Mouse (Mus musculus) forebrain, postnatal 0 days (tissue): ENCODE measurements at regions not wholly inside any gene's neighbourhood (a gene's known extent, or its start where the extent isn't known, plus 50 kb on each side); places are given as distances from the start of the nearest gene placed in this dataset.

Source experiments
- ATAC-seq: fragments of 200-750 bp; cut with Nextera tagmentation; 2 replicates; pipeline ENCODE4 v1.8.0; 2017; ENCODE audit warnings: mild to moderate bottlenecking, moderate library complexity
- DNase-seq: peaks from one replicate; pipeline ENCODE4 v3.0.0-alpha.2; 2015
- H3K27ac ChIP-seq: fragments of 300-500 bp; sonication (generic); 2 replicates; pipeline ENCODE4 v1.5.1; 2014; ENCODE audit warnings: low read depth, mild to moderate bottlenecking, antibody characterized with exemption, low read length, moderate library complexity, mixed read lengths
- H3K27me3 ChIP-seq: fragments of 300-500 bp; sonication (generic); 2 replicates; pipeline ENCODE4 v1.6.1; 2014; ENCODE audit warnings: mild to moderate bottlenecking, low read length, mixed read lengths; ENCODE audit not compliant: insufficient read depth
- H3K36me3 ChIP-seq: fragments of 300-500 bp; sonication (generic); 2 replicates; pipeline ENCODE4 v1.6.1; 2014; ENCODE audit warnings: mild to moderate bottlenecking, moderate library complexity; ENCODE audit not compliant: insufficient read depth
- H3K4me1 ChIP-seq: fragments of 300-500 bp; sonication (generic); 2 replicates; pipeline ENCODE4 v1.6.1; 2014; ENCODE audit warnings: antibody characterized with exemption; ENCODE audit not compliant: insufficient read depth
- H3K4me2 ChIP-seq: fragments of 300-500 bp; sonication (generic); 2 replicates; pipeline ENCODE4 v1.6.1; 2014; ENCODE audit warnings: low read depth, mild to moderate bottlenecking, moderate library complexity
- H3K4me3 ChIP-seq: fragments of 300-500 bp; sonication (generic); 2 replicates; pipeline ENCODE4 v1.5.1; 2014; ENCODE audit warnings: low read depth, low read length, mixed read lengths
- H3K9ac ChIP-seq: fragments of 300-500 bp; sonication (generic); 2 replicates; pipeline ENCODE4 v1.6.1; 2014; ENCODE audit warnings: mild to moderate bottlenecking
- H3K9me3 ChIP-seq: fragments of 300-500 bp; sonication (generic); 2 replicates; pipeline ENCODE4 v1.6.1; 2016; ENCODE audit warnings: low read length
- CTCF ChIP-seq: sonication (generic); IDR thresholded peaks from 2 replicates; pipeline ENCODE4 v1.5.1; 2016; ENCODE audit warnings: antibody characterized with exemption, control low read depth, low read depth
- WGBS: fragments of 180-500 bp; shearing (Covaris S2); extraction: QIAGEN DNeasy Blood & Tissue Kit; methylation state at CpG from one replicate; pipeline ENCODE4 v1.1.7; 2014; 5-methylcytosine and 5-hydroxymethylcytosine counted together

- H3K4me2 ChIP-seq: no peak overlapping the region
- 55% methylated on average over 2 of the region's 2 CpGs for WGBS
- no peaks in the 10 kb centered on the region for H3K4me1 ChIP-seq
- no peak overlapping the region for H3K9ac ChIP-seq
- no peaks in the 10 kb centered on the region for H3K9me3 ChIP-seq
- TF ChIP-seq CTCF: no peak
- ATAC-seq (no peak), DNase-seq (no peak)
- no peaks in the 10 kb centered on the region for H3K27me3 ChIP-seq
- H3K27ac ChIP-seq: no peak overlapping the region
- no peak overlapping the region for H3K4me3 ChIP-seq
- H3K36me3 ChIP-seq: no peaks in the 10 kb centered on the region
Observed at GRCm38 (mm10) chr14:116869437-116869836, 55.7 kb upstream of the Gpc6 start.

GRCm38 (mm10) chr14:116869996-116870395, 55.1 kb upstream of the Gpc6 start:
- no peak overlapping the region for H3K4me2 ChIP-seq
- no peak overlapping the region for H3K4me3 ChIP-seq
- DNase-seq (no peak), ATAC-seq (no peak)
- no peaks in the 10 kb centered on the region for H3K27me3 ChIP-seq
- H3K4me1 ChIP-seq: no peaks in the 10 kb centered on the region
- H3K9me3 ChIP-seq: no peaks in the 10 kb centered on the region
- TF ChIP-seq CTCF: no peak
- no peak overlapping the region for H3K27ac ChIP-seq
- 92% methylated on average over 2 of the region's 2 CpGs for WGBS
- no peak overlapping the region for H3K9ac ChIP-seq
- H3K36me3 ChIP-seq: no peaks in the 10 kb centered on the region
